Mouse (Mus musculus) right cerebral cortex, postnatal 4 days (tissue): ENCODE data around the gene 1810043G02Rik.
"Not testable (repeated sequence)": the region's sequence is repeated elsewhere in the genome, so short reads cannot be mapped to it uniquely, and the experiment has no call there.

Source experiments
- DNase-seq: peaks from one replicate; pipeline ENCODE4 v3.0.0-alpha.2; 2022

1810043G02Rik gene

GRCm38 (mm10) chr10:78005791-78006438, 27.6 kb downstream of the 1810043G02Rik start:
- DNase-seq: no peak

GRCm38 (mm10) chr10:78007203-78007602, 28.9 kb downstream of the 1810043G02Rik start:
- DNase-seq: no peak

- no peak for DNase-seq
Measured at GRCm38 (mm10) chr10:78008169-78008568, 29.8 kb downstream of the 1810043G02Rik start.

- DNase-seq: peak; percentile 95
Measured at GRCm38 (mm10) chr10:78009184-78009944, 31.0 kb downstream of the 1810043G02Rik start.

GRCm38 (mm10) chr10:78009945-78010293, 31.6 kb downstream of the 1810043G02Rik start, which contains the start of gene Pfkl:
Pfkl (minus strand) TSS chr10:78010083.
- no peak for DNase-seq

- DNase-seq: no peak
Measured at GRCm38 (mm10) chr10:78010335-78010734, 32.0 kb downstream of the 1810043G02Rik start.

- not testable (repeated sequence) for DNase-seq
Measured at GRCm38 (mm10) chr10:78011116-78011515, 32.8 kb downstream of the 1810043G02Rik start.

- DNase-seq: no peak
Measured at GRCm38 (mm10) chr10:78012661-78013495, 34.6 kb downstream of the 1810043G02Rik start.

- no peak for DNase-seq
Measured at GRCm38 (mm10) chr10:78015489-78015888, 37.2 kb downstream of the 1810043G02Rik start.

- no peak for DNase-seq
Measured at GRCm38 (mm10) chr10:78016366-78016765, 38.0 kb downstream of the 1810043G02Rik start.

- peak; percentile 92 for DNase-seq
Measured at GRCm38 (mm10) chr10:78018797-78019203, 40.5 kb downstream of the 1810043G02Rik start.

GRCm38 (mm10) chr10:78019291-78019690, 41.0 kb downstream of the 1810043G02Rik start:
- DNase-seq: no peak

GRCm38 (mm10) chr10:78019984-78020383, 41.7 kb downstream of the 1810043G02Rik start:
- DNase-seq: not testable (repeated sequence)

GRCm38 (mm10) chr10:78025453-78025852, 47.1 kb downstream of the 1810043G02Rik start:
- not testable (repeated sequence) for DNase-seq

GRCm38 (mm10) chr10:78028129-78028528, 49.8 kb downstream of the 1810043G02Rik start:
- peak; percentile 77 for DNase-seq

- DNase-seq: no peak
Measured at GRCm38 (mm10) chr10:78029080-78029479, 50.8 kb downstream of the 1810043G02Rik start.

GRCm38 (mm10) chr10:78031987-78032386, 53.7 kb downstream of the 1810043G02Rik start:
- no peak for DNase-seq
